Mouse (Mus musculus) testis, postnatal 14 days (tissue): ENCODE data around the gene Oxsr1.
"Not testable (repeated sequence)": the region's sequence is repeated elsewhere in the genome, so short reads cannot be mapped to it uniquely, and the experiment has no call there.

Experiments used
- DNase-seq: peaks from one replicate; pipeline ENCODE4 v3.0.0; 2021; ENCODE audit warnings: low spot score

Oxsr1 gene

DNA sequence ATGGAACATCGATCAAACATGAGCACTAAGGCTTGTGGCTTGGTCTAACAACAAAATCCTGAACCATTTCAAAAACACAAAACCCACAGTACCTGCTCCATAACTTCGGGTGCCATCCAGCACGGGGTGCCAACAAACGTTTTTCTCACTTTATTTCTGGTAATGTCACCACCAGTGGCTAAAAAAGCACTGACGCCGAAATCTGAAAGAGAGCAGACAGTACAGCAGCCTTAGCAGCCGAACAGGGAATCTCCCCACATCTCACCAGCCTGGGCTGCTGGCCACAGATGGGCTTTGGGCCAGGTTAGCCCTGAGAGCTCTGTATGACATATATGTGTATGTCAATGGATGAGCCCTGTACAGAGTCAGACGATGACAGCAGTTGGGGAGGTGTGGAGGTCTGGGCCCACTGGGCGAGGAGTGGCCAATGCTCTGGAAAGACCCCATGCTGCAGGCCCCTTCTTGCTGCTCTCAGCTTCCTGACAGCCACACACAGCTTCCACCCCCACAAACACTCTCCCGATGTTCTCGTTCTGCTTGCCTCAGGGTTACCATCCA, 53.6 kb downstream of the Oxsr1 start:
- DNase-seq, result no peak

DNA sequence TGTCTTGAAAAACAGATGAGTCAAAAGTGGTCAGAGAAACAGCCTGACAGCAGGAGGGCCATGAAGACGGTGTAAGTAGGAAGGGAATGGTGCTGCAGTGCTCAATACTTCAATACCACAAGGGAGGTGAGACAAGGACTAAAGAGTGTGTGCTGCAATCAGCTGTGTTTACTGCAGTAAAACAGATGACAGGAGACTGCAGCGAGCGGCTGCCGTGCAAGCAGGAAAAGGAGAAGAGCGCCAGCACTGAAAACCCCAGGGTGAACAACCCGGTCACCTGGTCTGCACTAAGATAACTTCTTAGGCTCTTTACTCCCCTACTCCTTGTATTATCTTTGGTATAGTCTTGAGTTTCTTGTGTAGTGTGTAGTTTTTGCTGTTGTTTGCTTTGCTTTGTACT, 54.1 kb downstream of the Oxsr1 start:
- DNase-seq, result no peak

DNA sequence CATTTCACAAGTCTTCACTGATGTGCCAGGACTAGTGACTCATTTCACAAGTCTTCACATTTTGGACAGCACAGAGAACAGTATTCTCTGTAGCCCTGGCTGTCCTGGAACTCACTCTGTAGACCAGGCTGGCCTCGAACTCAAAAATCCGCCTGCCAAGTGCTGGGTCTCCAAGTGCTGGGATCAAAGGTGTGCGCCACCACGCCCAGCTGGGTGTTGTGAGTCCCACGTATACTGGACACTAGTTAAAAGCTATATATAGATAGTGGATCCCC, 56.2 kb downstream of the Oxsr1 start:
- not testable (repeated sequence) for DNase-seq

DNA sequence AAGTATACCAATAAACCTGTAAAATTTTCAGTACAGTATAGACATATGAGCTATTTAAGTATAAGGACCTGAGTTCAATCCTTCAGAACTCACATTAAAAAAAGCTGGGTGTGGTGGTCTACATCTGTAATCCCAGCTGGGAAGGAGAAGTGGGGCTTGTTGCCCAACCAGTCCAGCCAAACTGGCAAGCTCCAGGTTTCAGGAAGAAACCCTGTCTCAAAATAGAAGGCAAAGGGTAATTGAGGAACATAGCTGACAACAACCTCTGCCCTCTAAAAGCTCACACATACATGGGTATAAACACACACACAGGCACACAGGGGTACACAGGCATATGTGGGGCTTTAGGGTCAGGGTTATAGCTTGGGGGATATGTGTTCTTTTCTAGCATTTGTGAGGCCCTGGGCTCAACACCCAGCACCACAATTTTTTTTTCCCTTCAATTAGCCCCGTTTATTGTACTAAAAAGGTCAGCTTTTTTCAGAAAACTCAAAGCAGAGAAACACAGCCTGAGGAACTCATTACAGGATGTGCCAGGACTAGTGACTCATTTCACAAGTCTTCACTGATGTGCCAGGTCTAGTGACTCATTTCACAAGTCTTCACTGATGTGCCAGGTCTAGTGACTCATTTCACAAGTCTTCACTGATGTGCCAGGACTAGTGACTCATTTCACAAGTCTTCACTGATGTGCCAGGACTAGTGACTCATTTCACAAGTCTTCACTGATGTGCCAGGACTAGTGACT, 56.7 kb downstream of the Oxsr1 start:
- not testable (repeated sequence) for DNase-seq

DNA sequence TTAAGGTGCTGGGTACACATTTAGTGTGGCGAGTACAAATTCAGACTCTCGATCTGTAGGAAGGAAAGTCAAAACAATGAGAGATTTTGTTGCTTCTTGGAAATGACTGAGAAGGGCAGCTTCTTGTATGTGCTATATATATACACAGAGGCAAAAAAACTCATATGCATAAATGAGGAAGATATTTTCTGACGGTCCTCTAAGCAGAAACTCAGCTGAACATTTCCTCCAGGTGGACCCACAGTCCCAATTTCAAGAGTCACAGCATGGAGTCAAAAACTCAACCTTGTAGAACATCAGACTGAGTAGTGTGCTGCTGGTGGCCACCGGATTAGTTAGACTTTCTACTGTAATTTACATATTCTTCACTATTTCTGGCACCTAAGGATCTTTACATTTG, 59.2 kb downstream of the Oxsr1 start:
- DNase-seq, result no peak

DNA sequence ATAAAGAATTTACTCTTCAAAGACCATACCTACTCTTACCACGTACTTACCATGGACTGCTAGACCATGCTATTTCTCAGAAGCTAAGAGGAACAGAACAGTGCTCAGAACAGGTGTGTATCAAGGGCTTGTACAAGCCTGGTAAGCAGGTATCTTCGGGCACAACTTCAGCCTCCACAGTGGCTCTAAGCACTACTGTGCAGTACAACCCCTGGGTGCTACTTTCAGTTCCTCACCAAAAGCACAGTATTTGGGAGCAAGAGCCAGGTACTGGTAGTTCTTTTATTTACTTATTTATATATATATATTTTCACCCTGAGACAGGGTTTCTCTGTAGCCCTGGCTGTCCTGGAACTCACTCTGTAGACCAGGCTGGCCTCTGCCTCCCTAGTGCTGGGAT, 61.4 kb downstream of the Oxsr1 start:
- DNase-seq, result no peak

DNA sequence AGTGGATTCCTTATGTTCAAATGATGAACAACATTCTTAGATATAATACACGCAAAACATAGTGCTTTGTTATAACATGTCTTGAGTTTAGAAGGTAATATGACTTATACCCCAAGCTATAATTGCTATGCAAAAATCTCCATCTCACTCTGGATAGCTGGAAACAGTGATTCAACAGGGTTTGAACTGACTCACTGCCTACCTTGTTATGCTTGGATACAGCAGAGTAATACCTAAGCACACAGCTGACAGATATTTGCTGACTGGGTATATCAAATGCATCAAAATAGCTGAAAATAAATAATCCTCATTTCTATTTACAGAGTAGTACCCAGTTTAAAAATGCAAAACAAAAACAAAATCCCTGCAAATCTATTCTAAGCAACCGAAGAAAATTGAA, 63.4 kb downstream of the Oxsr1 start:
- no peak for DNase-seq

DNA sequence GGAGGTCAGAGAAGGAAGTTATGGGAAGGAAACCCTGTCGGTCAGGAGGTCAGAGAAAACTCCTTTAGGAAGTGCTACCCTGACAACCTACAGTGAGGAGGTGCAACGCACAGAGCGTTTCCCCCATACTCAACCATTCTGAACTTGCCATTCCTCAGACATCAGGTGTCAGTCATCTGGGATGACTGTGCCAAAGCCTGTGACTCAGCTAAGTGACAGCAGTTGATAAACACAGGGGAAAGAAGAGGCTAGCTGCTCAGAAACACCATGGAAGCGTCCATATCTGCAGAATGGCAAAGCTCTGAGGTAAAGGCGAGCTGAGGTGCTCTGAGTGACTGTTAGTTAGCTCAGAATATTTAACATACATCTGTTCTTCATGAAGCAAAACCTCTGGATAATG, 64.1 kb downstream of the Oxsr1 start:
- DNase-seq, result no peak

DNA sequence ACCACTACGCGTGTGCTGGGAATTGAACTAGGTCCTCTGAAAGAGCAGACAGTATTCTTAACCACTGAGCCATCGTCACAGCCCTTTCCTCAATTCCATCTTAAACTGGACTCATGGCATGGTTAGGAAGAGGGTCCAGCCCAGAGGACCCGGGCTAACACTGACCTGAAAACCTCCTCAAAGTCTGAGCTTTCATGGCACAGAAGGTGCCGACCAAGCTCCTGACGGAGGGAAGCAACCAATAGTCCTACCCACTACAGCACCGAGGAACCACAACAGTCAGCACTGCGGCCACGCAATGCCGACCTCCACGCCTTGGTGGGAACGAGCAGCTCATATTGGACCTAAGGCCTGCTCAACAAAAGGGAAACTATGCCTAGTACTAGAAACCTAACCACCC, 66.1 kb downstream of the Oxsr1 start:
- DNase-seq, result no peak

DNA sequence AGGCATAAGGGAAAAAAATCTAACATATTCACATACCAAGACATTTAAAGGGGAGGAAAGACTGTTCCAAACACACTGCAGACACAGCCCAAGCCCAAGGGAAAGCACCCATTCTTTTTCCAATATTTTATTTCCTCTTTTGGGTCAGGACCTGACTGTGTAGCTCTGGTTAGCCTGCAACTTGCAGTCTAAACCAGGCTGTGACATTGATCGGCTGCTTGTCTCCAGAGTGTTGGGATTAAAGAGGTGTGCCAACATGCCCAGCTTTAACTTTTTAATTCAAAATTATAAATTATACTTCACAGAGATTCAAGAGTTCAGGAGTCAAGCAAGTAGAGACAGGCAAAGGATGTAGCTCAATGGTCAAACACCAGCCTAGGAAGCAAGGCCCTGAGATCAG, 67.1 kb downstream of the Oxsr1 start:
- no peak for DNase-seq

DNA sequence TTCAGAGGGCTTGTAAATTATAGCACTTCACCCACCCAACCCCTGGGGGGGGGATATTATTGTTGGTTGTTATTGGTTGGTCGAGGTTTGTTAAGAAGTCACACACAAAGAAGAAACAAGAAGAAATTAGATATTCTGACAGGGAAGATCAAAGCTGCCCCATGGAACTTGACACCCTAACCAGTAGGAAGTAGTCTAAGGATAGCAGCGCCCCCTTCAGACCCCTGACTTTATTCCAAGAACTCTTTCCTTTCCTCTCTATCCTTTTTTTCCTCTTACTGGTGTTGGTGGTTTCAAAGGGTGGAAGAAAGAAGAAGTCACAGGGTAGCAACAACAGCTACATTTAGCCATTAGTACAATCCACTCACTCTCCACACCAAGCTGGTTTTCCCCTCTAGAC, 68.0 kb downstream of the Oxsr1 start:
- no peak for DNase-seq

DNA sequence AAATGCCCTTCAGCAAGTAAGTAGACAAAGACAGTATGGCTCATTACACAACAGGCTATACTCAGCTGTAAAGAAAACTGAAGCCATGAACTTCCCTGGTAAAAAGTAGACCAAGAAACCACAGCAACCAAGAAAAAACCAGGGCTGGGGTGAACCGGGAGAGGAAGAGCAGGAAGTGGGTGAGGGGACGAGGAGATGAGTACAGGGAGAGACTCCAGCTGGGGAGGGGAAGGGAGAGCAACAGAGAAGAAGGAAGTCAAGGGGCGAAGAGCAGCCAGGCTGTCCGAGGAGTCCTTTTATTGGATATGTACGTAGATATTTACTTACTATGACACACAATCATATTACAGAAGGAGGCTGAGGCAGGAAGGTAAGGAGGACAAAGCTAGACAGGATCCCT, 74.2 kb downstream of the Oxsr1 start:
- no peak for DNase-seq

DNA sequence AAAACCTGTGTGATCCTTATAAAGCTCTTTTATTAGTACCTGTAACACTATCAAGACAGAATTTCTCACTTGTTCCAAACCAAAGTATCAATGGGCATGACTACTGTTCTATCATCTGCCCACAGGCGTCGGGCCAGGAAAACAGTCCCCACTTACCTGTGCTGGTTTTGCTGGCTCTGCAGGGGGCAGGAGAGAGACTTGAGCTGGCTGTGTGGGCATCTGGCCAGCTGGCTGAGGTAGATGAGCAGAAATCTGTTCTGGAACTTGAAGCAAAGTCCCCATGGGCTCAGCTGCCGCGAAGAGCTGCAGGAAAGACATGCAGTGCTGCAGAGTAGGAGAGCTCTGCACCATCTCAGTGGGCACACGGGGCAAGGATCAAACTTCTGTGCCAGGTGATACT, 75.4 kb downstream of the Oxsr1 start:
- peak; percentile 15 for DNase-seq

DNA sequence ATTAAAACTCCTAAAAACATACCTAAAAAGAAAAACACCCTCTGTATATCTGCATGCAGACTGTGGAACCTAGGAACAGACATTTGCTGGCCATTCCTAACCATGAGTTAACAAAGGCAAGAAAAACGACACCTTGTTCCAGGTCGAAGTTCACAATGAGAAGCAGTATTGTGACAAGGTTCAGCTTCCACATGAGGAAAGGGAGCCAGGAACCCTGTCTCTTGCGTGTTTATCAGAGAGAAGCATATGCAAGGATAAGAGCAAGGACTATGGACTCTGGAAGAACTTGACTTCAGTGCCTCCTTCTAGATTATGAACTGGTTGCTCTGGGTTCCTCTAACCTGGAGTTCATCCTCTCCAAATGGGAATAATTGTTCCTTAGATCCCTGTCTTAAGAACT, 78.2 kb downstream of the Oxsr1 start:
- DNase-seq, result no peak

DNA sequence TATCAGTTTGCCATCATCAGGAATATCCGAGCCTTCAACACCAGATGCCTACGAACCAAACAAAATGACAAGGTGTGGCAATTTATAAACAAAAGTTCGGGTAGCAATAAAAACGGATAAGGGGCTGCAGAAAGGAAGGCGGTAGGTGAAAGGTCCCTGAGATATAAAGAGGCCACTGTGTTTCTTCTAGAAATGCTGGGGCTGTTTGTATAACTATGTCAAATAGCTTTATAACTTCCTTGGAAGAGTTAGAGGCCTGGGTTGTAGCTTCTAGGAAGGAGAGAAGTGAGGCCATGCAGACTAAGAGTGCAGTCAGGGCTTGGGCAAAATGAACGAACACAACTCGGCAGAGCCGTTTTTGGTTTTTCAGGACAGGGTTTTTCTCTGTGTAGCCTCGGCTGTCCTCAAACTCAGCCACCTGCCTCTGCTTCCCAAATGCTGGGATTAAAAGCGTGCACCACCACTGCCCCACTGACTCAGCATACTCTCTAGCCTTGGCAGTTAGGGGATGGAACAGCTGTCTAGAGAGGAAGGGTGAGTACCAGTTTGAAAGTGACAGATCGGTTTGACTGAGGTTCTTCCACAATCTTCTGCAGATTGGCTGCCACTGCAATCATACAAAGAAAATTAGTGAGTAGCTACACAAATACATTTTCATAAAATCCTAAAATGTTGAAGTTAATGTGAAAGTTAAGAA, 80.9 kb downstream of the Oxsr1 start:
- no peak for DNase-seq

DNA sequence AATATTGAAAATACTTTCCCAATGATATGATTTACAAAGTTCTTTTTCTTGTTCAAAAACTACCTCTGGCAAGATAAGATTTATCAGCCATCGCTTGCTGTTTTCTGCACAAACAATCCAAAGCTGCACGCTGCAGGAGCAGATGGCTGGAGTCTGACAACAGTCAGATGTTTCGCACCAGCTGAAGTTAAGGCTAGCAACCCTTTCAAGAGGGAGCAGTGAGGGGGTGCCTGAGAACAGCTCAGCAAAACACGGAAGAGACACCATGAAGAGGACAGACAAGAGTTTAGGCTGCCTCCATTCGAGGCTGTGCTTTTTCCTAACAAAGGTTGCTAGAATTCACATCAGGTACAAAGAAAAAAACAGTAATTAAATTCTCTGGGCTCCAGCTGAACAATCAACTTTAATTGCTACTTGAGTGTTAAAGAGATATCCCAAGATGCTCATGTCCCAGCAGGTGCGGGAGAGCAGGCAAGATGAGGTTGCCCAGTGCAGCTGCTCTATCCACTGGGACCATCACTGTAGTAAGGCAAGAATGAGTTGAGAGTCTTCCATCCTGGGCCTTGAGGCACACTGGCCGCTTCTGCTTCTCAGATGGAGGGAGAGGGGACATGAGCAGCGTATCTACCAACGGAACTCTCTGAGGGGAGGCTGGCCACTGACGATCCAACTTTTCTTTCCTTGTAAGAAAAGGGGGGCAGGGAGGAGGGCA, 81.8 kb downstream of the Oxsr1 start:
- no peak for DNase-seq

DNA sequence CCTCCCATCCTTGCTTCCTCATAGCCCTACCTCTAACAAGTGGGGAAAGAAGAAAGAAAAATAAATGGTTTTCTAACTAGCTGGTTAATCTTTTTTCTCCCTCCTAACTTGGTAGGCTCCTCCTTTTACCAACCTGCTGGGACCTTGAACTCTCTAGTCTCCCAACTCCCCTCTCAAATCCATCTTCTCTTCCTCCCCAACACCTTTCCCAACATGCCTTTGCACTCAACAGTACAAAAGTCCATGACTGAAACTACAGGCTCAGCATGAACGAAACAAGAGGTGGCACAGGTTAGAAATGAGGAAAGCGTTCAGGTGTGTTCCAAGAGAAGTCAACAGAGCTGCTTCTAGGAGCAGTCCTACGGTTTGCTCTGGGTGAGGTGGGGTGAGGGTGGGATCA, 83.0 kb downstream of the Oxsr1 start:
- DNase-seq, result no peak

DNA sequence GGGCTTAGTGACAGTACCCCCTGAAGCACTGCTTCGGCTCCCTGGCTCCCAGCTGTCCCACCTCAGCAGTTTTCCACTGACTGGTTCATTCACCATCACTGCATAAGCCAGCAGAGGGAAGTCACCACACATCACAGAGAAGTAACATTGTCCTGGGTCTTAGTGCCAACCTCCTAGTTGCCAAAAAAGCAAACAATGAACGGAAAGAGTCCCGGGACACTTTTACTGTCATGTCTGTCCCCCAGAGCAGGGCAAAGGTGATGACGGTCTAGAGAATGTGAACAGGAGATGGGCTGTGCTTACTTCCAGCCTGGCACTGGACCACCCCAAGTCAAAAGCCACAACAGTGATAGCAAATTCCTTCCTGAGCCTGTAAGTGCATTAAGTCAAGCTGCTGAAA, 83.4 kb downstream of the Oxsr1 start:
- DNase-seq, result no peak

DNA sequence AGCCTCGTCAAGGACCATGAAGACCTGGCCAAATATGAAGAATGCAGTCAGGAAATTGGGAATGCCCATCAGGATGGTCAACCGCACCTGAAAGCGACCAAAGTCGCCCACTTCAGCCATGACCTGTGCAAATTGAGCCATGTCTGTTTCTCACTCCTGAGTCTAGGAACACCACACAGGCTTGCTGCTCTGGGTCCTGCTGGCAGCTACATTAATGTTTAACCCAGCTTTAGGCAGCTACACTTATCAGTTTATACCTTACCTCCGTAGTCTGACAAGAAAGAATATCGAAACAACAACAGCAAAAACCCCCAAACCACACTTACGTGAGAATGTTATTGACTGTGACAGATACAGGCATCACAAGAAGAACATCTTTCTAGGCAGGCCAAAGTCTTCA, 90.7 kb downstream of the Oxsr1 start:
- no peak for DNase-seq

DNA sequence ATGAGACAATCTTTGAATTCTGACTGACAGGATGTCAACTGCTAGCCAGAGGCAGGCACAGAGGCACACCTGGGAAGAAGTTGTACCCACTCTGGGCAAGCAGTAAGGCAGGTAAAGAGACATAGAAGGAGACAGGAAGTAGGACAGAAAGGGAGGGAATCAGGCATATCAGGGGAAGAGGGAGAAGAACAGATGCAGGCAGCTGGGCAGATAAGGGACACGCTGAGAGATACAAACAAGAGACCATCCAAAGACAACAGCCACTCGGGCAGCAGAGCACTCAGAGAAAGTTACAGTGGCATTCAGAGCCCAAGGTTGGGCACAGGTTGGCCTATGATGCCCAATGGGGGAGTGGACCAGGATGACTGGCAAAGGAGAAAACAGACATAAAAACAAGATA, 91.4 kb downstream of the Oxsr1 start:
- DNase-seq, result no peak

DNA sequence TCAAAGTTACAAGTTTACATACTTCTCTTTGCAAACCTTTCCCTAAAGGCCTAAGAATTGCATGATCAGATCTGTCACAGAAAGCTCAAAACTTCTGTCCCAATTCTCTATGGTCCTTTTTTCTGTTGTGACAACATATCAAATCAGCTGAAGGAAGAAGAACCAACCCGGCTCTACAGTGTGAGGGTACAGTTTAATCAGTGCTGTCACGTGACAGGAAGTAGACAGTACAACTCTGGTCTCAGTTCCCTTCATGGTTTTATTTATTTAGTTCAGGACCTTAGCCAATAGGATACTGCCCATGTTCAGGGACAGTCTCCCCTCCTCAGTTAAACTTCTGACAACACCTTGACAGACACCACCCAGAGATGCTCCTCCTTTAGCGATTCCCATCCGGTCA, 102.0 kb downstream of the Oxsr1 start:
- DNase-seq, result no peak

DNA sequence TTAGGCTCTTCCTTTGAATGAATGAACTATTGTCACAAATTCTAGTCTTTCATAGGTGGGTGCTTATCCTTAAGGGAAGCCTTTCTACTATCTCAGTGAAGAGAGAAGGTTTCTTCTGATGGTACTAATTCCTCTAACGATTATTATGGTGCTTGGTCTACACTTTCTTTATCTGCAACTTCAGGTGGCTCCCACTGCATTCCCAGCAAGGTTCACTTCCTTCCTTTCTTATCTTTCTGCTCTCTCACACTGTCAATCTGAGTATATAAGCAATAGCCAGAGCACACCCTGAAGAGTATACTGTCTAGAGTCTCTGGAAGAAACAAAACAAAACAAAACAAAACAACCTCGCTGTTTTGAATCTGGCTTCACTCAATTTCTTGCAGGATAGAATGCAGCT, 102.6 kb downstream of the Oxsr1 start:
- no peak for DNase-seq

DNA sequence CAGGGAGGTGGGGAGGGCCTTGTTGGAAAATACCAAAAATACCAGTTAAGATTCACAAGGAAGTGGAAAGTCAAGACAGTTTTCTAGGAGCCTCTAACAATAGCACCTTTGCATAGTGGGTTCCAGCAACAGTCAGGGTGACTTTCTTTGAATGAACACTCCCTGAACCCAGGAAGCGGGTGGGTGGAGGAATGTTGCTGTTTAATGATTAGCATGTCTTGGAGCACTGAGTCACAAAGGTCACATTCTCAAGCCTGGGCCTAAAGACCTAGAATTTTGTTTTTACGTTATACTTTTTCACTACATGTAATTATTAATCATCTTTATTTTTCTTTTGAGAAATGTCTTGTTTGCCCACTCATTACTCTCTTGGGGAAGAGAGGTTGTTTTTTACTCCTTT, 106.9 kb downstream of the Oxsr1 start:
- DNase-seq, result not testable (repeated sequence)
